Mouse (Mus musculus): ENCODE measurements around the gene Pak2. TPM values are rescaled to one million over a fixed set of nuclear protein-coding genes. Genes with fewer than 3 reads are reported as not detected.

Pak2 gene
- polyA plus RNA-seq, 1 experiment, result 16.8 TPM

- WGBS, result 83% methylated on average over 1 of the region's 1 CpGs
- no peak for TF ChIP-seq POLR2A (IDR thresholded peaks at IDR 0.05; ENCODE audit: low read depth, low read length)
- TF ChIP-seq CTCF (IDR thresholded peaks at IDR 0.05; ENCODE audit: extremely low read depth, insufficient read depth, insufficient read length, insufficient replicate concordance), result no peak
- no peak overlapping the region for H3K4me3 ChIP-seq (ENCODE audit: extremely low read depth, insufficient read depth, insufficient read length)
- DNase-seq (ENCODE audit: low read depth in 1 of 2, low spot score in 2 of 2), result no peak
- no peak overlapping the region for H3K27ac ChIP-seq (ENCODE audit: insufficient read depth, low read length)
- no peaks in the 10 kb centered on the region for H3K27me3 ChIP-seq (ENCODE audit: control insufficient read depth, insufficient read depth, low read length)
- H3K4me1 ChIP-seq (ENCODE audit: control insufficient read depth, insufficient read depth, insufficient read length), result no peaks in the 10 kb centered on the region
- peaks cover 12% of the 10 kb centered on the region for H3K36me3 ChIP-seq (ENCODE audit: control insufficient read depth, insufficient read depth, low read length)
These were observed 87.1 kb downstream of the Pak2 start for GRCm38 (mm10) chr16:31992039-31992438.

DNA sequence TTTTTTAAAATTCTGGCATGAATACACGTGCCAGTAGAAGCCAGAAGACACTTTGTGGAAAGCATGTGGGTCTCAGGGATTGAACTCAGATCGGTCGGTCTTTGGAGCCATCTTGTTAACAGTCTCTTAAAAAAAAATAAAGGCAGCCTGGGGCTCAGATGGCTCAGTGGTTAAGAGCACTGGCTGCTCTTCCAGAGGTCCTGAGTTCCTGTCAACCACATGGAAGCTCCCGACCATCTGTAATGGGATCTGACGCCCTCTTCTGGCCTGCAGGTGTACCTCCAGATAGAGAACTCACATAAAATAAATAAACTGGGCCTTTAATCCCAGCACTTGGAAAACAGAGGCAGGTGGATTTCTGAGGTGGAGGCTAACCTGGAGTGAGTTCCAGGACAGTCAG, 98.2 kb downstream of the Pak2 start:
- no peaks in the 10 kb centered on the region for H3K4me1 ChIP-seq (ENCODE audit: control insufficient read depth, insufficient read depth, insufficient read length)
- no peak for TF ChIP-seq CTCF (IDR thresholded peaks at IDR 0.05; ENCODE audit: extremely low read depth, insufficient read depth, insufficient read length, insufficient replicate concordance)
- no peak for TF ChIP-seq POLR2A (IDR thresholded peaks at IDR 0.05; ENCODE audit: low read depth, low read length)
- DNase-seq (ENCODE audit: low read depth in 1 of 2, low spot score in 2 of 2), result no peak
- H3K36me3 ChIP-seq (ENCODE audit: control insufficient read depth, insufficient read depth, low read length), result peaks cover 20% of the 10 kb centered on the region
- 92% methylated on average over 5 of the region's 5 CpGs for WGBS
- H3K27me3 ChIP-seq (ENCODE audit: control insufficient read depth, insufficient read depth, low read length), result no peaks in the 10 kb centered on the region
- no peak overlapping the region for H3K27ac ChIP-seq (ENCODE audit: insufficient read depth, low read length)
- no peak overlapping the region for H3K4me3 ChIP-seq (ENCODE audit: extremely low read depth, insufficient read depth, insufficient read length)

DNA sequence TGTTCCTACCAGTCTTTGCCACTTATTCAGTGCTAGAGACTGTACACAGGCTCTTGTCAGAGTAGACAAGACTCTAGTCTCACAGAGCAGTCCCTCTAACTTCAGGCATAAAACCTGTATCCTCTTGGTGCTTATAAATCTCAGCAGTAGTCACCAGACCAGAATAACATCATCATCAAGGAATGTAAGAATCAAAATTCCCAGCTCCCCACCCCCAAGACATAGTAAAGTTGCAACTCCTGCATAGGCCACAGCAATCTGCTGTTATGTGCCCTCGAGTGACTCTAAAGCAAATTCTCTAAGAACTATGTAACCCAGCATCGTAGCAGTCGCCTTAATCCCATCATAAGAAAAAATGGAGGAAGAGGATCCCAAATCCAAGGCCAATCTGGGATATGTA, 99.6 kb downstream of the Pak2 start:
- no peak overlapping the region for H3K27ac ChIP-seq (ENCODE audit: insufficient read depth, low read length)
- 89% methylated on average over 3 of the region's 3 CpGs for WGBS
- DNase-seq (ENCODE audit: low read depth in 1 of 2, low spot score in 2 of 2), result no peak
- no peaks in the 10 kb centered on the region for H3K27me3 ChIP-seq (ENCODE audit: control insufficient read depth, insufficient read depth, low read length)
- no peak for TF ChIP-seq CTCF (IDR thresholded peaks at IDR 0.05; ENCODE audit: extremely low read depth, insufficient read depth, insufficient read length, insufficient replicate concordance)
- no peak for TF ChIP-seq POLR2A (IDR thresholded peaks at IDR 0.05; ENCODE audit: low read depth, low read length)
- peaks cover 20% of the 10 kb centered on the region for H3K36me3 ChIP-seq (ENCODE audit: control insufficient read depth, insufficient read depth, low read length)
- H3K4me3 ChIP-seq (ENCODE audit: extremely low read depth, insufficient read depth, insufficient read length), result no peak overlapping the region
- H3K4me1 ChIP-seq (ENCODE audit: control insufficient read depth, insufficient read depth, insufficient read length), result no peaks in the 10 kb centered on the region

DNA sequence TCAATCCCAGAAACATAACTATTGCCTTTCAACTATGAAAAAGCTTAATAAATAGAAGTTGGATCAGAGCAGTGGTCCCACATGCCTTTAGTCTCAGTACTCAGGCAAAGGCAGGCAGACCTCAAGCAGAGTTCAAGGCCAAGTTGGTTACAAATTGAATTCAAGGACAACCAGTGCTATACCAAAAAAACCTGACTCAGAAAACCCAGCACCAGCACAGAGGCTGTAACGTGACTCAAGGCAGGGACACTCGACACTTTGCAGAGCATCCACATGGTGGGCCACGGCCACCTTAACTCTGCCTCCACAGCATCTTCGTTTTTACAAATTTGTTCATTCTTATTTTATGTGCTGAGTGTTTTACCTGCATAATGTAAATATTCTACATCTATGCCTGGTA, 103.9 kb downstream of the Pak2 start:
- TF ChIP-seq POLR2A (IDR thresholded peaks at IDR 0.05; ENCODE audit: low read depth, low read length) (no peak), CTCF (IDR thresholded peaks at IDR 0.05; ENCODE audit: extremely low read depth, insufficient read depth, insufficient read length, insufficient replicate concordance) (no peak)
- no peaks in the 10 kb centered on the region for H3K27me3 ChIP-seq (ENCODE audit: control insufficient read depth, insufficient read depth, low read length)
- 95% methylated on average over 4 of the region's 4 CpGs for WGBS
- H3K4me3 ChIP-seq (ENCODE audit: extremely low read depth, insufficient read depth, insufficient read length), result no peak overlapping the region
- H3K4me1 ChIP-seq (ENCODE audit: control insufficient read depth, insufficient read depth, insufficient read length), result no peaks in the 10 kb centered on the region
- DNase-seq (ENCODE audit: low read depth in 1 of 2, low spot score in 2 of 2), result no peak
- H3K27ac ChIP-seq (ENCODE audit: insufficient read depth, low read length), result no peak overlapping the region
- peaks cover 21% of the 10 kb centered on the region for H3K36me3 ChIP-seq (ENCODE audit: control insufficient read depth, insufficient read depth, low read length)

Other genes starting within 250 kb of the Pak2 start
- gene Meltf, start 200.5 kb downstream of the Pak2 start, polyA plus RNA-seq (2012; rRNA removed), result 0.07 and 0.09 TPM in 2 replicates
- gene Pigz, start 145.5 kb downstream of the Pak2 start, polyA plus RNA-seq (2012; rRNA removed), result 6.9 and 7.8 TPM in 2 replicates
- 37.6 and 68.9 TPM in 2 replicates for gene 0610012G03Rik, start 130.8 kb downstream of the Pak2 start, polyA plus RNA-seq (2012; rRNA removed)
- gene Ncbp2, start 130.8 kb downstream of the Pak2 start, polyA plus RNA-seq (2012; rRNA removed), result 3.3 and 5.9 TPM in 2 replicates
- gene Senp5, start 76.1 kb downstream of the Pak2 start, polyA plus RNA-seq (2012; rRNA removed), result 2.6 and 3.0 TPM in 2 replicates
- 18.1 and 22.7 TPM in 2 replicates for gene Pigx, start 20.4 kb upstream of the Pak2 start, polyA plus RNA-seq (2012; rRNA removed)
- 4.2 and 4.7 TPM in 2 replicates for gene Cep19, start 20.5 kb upstream of the Pak2 start, polyA plus RNA-seq (2012; rRNA removed)
- 105 and 133 TPM in 2 replicates for gene Nrros, start 86.3 kb upstream of the Pak2 start, polyA plus RNA-seq (2012; rRNA removed)
- gene Bex6, start 100.5 kb upstream of the Pak2 start, polyA plus RNA-seq (2012; rRNA removed), result 0.85 and 1.5 TPM in 2 replicates
- 2.8 and 3.1 TPM in 2 replicates for gene Fbxo45, start 167.8 kb upstream of the Pak2 start, polyA plus RNA-seq (2012; rRNA removed)
- gene Wdr53, start 167.9 kb upstream of the Pak2 start, polyA plus RNA-seq (2012; rRNA removed), result 2.3 TPM in 2 replicates
- not detected in 2 replicates for gene Smco1, start 192.1 kb upstream of the Pak2 start, polyA plus RNA-seq (2012; rRNA removed)
- 5.6 and 7.1 TPM in 2 replicates for gene Rnf168, start 198.1 kb upstream of the Pak2 start, polyA plus RNA-seq (2012; rRNA removed)

All from spleen, adult 2 months (tissue).